Mouse (Mus musculus) liver, postnatal 0 days (tissue): ENCODE measurements at regions not wholly inside any gene's neighbourhood (a gene's known extent, or its start where the extent isn't known, plus 50 kb on each side); places are given as distances from the start of the nearest gene placed in this dataset.

Experiments used
- CTCF ChIP-seq: sonication (generic); IDR thresholded peaks from 2 replicates; pipeline ENCODE4 v1.5.1; 2016; ENCODE audit warnings: antibody characterized with exemption, low read depth
- EP300 ChIP-seq: IDR thresholded peaks from 2 replicates; pipeline ENCODE4 v1.6.1; 2016; ENCODE audit warnings: antibody characterized with exemption, low read depth, mild to moderate bottlenecking

GRCm38 (mm10) chr4:47845239-47845638, 199.7 kb upstream of the Nr4a3 start:
- no peak for TF ChIP-seq CTCF
- no peak for TF ChIP-seq EP300
